Mouse (Mus musculus) fibroblast of lung, adult 2 months (primary cell): ENCODE measurements around the gene Hcn2.
"Not testable (repeated sequence)": the region's sequence is repeated elsewhere in the genome, so short reads cannot be mapped to it uniquely, and the experiment has no call there.

Experiments
- DNase-seq: peaks from one replicate; pipeline ENCODE4 v3.0.0-alpha.2; 2011; ENCODE audit warnings: low read depth

The Hcn2 gene

GRCm38 (mm10) chr10:79687513-79687912 is 28.9 kb upstream of the Hcn2 start:
- DNase-seq, result no peak

GRCm38 (mm10) chr10:79688720-79689119 is 27.7 kb upstream of the Hcn2 start, which contains the start of gene Gzmm:
TSS of gene Gzmm (plus strand) at chr10:79689020.
- no peak for DNase-seq

- no peak for DNase-seq
Measured at GRCm38 (mm10) chr10:79689178-79689577, 27.3 kb upstream of the Hcn2 start.

- no peak for DNase-seq
Measured at GRCm38 (mm10) chr10:79691986-79692548, 24.4 kb upstream of the Hcn2 start.

- DNase-seq, result no peak
Measured at GRCm38 (mm10) chr10:79693580-79694378, 22.7 kb upstream of the Hcn2 start.

GRCm38 (mm10) chr10:79694379-79694655 is 22.1 kb upstream of the Hcn2 start:
- DNase-seq, result no peak

GRCm38 (mm10) chr10:79695231-79696128 is 21.0 kb upstream of the Hcn2 start:
- DNase-seq, result peak; percentile 76

GRCm38 (mm10) chr10:79696129-79696651 is 20.2 kb upstream of the Hcn2 start:
- DNase-seq, result peak; percentile 81

- DNase-seq, result no peak
Measured at GRCm38 (mm10) chr10:79697916-79698315, 18.5 kb upstream of the Hcn2 start.

GRCm38 (mm10) chr10:79698459-79698858 is 18.0 kb upstream of the Hcn2 start:
- DNase-seq, result no peak

- no peak for DNase-seq
Measured at GRCm38 (mm10) chr10:79700676-79701075, 15.8 kb upstream of the Hcn2 start.

GRCm38 (mm10) chr10:79701443-79702129 is 14.8 kb upstream of the Hcn2 start:
- peak; percentile 84 for DNase-seq

GRCm38 (mm10) chr10:79702970-79703369 is 13.5 kb upstream of the Hcn2 start:
- DNase-seq, result not testable (repeated sequence)

GRCm38 (mm10) chr10:79703541-79703940 is 12.9 kb upstream of the Hcn2 start:
- DNase-seq, result no peak

- DNase-seq, result peak; percentile 96
Measured at GRCm38 (mm10) chr10:79704065-79704969, 12.1 kb upstream of the Hcn2 start, which contains the start of gene Bsg. TSS of gene Bsg (plus strand) at chr10:79704491.

GRCm38 (mm10) chr10:79704970-79705360 is 11.5 kb upstream of the Hcn2 start:
- DNase-seq, result no peak

- DNase-seq, result no peak
Measured at GRCm38 (mm10) chr10:79705951-79706350, 10.5 kb upstream of the Hcn2 start.

- DNase-seq, result no peak
Measured at GRCm38 (mm10) chr10:79706406-79707094, 9.9 kb upstream of the Hcn2 start.

- no peak for DNase-seq
Measured at GRCm38 (mm10) chr10:79707162-79707561, 9.3 kb upstream of the Hcn2 start.

GRCm38 (mm10) chr10:79707759-79708158 is 8.7 kb upstream of the Hcn2 start:
- no peak for DNase-seq
